Mouse (Mus musculus) limb, embryonic 14.5 days (tissue): ENCODE measurements around the gene Zfp1. TPM values are rescaled to one million over a fixed set of nuclear protein-coding genes. Genes with fewer than 3 reads are reported as not detected.

Experiments used
- ATAC-seq: fragments of 200-750 bp; cut with Nextera tagmentation; 2 replicates; pipeline ENCODE4 v1.8.0; 2017; ENCODE audit warnings: low read depth, moderate number of reproducible peaks, moderate TSS enrichment; ENCODE audit not compliant: low FRiP score
- DNase-seq: peaks from one replicate; pipeline ENCODE4 v3.0.0-alpha.2; 2015; ENCODE audit warnings: low spot score
- H3K27ac ChIP-seq: fragments of 300-500 bp; sonication (generic); replicated peaks from 2 replicates; pipeline ENCODE4 v1.5.1; 2014; ENCODE audit warnings: low read depth, mild to moderate bottlenecking, low read length, moderate library complexity, mixed read lengths
- H3K27me3 ChIP-seq: fragments of 300-500 bp; sonication (generic); 2 replicates; pipeline ENCODE4 v1.6.1; 2014; ENCODE audit warnings: low read length, mixed read lengths; ENCODE audit not compliant: control insufficient read depth, insufficient read depth
- H3K36me3 ChIP-seq: fragments of 300-500 bp; sonication (generic); 2 replicates; pipeline ENCODE4 v1.6.1; 2014; ENCODE audit warnings: mild to moderate bottlenecking, low read length, moderate library complexity, mixed read lengths; ENCODE audit not compliant: control insufficient read depth, insufficient read depth
- H3K4me1 ChIP-seq: fragments of 300-500 bp; sonication (generic); 2 replicates; pipeline ENCODE4 v1.6.1; 2014; ENCODE audit warnings: antibody characterized with exemption, low read length, mixed read lengths; ENCODE audit not compliant: control insufficient read depth, insufficient read depth
- H3K4me2 ChIP-seq: fragments of 300-500 bp; sonication (generic); replicated peaks from 2 replicates; pipeline ENCODE4 v1.6.1; 2014; ENCODE audit warnings: low read depth, mild to moderate bottlenecking, low read length, moderate library complexity; ENCODE audit not compliant: severe bottlenecking
- H3K4me3 ChIP-seq: fragments of 300-500 bp; sonication (generic); replicated peaks from 2 replicates; pipeline ENCODE4 v1.5.1; 2014; ENCODE audit warnings: low read length
- H3K9ac ChIP-seq: fragments of 300-500 bp; sonication (generic); 2 replicates; pipeline ENCODE4 v1.6.1; 2014; ENCODE audit warnings: mild to moderate bottlenecking, low read depth, low read length, moderate library complexity; ENCODE audit not compliant: severe bottlenecking
- H3K9me3 ChIP-seq: fragments of 300-500 bp; sonication (generic); 2 replicates; pipeline ENCODE4 v1.6.1; 2016; ENCODE audit warnings: low read length; ENCODE audit not compliant: control insufficient read depth
- POLR2A ChIP-seq: fragments of 200-500 bp; IDR thresholded peaks from 2 replicates; pipeline ENCODE4 v1.8.0; 2012; ENCODE audit warnings: inconsistent platforms, mild to moderate bottlenecking, moderate library complexity, borderline replicate concordance; ENCODE audit not compliant: insufficient read depth, insufficient read length; ENCODE audit errors: extremely low read depth
- WGBS: fragments of 180-500 bp; shearing (Covaris S2); extraction: QIAGEN DNeasy Blood & Tissue Kit; methylation state at CpG from one replicate; pipeline ENCODE4 v1.1.7; 2014; 5-methylcytosine and 5-hydroxymethylcytosine counted together
- polyA plus RNA-seq, 2 experiments: library from polyadenylated mRNA; depleted of rRNA in 1 of 2; stranded (reverse) in 1 of 2; unstranded in 1 of 2; fragments of >200 nt; fragmentation: Nextera tagmentation in 1 of 2; extraction: Ambion mirVana in 1 of 2; gene quantifications; 2 replicates each; pipeline versions ENCODE4 v1.2.1 to v1.2.3; 2012 to 2014

Gene Zfp1
- polyA plus RNA-seq, 2 experiments, result 20.7 to 20.8 TPM

DNA sequence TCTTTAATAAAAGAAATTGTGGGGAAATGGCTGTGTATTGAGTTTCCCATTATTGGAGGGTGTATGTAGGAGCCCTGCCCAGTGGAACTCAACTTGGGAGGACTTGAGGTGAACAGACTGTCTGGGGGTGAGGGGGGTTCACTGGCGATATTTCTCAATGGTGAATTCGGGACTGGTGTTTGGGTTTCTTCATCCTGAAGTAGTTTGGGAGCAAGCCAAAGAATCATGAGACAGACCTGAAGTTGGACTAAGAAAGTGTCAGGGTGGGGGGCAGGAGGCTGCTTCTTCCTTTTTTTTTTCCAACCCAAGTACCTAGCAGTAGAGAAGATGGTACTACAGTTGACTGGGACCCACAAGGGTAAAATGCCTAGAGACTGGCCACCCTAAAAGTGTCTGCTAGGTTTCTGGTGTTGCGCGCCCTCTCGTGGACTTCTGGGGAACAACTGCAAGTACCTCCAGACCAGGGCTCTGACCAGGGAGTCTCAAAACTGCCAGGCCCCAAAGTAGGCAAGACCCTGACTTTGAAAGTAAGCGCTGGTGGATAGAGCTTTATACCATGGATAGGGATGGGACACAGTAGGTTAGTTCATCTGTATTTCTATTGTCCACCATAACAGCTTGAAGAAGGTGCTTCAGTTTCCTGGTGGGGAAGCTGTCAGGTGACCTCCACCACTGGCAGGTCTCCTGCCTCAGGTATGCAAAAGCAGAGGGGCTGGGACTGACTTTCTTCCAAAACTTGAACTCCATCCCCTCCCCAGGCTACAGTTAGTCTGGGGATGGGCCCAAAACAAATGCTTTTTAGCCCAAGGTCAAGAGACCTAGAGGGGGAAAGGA is 17.3 kb upstream of the Zfp1 start:
- peak; percentile 66 for DNase-seq
- Histone ChIP-seq H3K4me3 (no peak overlapping the region), H3K27ac (no peak overlapping the region), H3K9ac (no peak overlapping the region), H3K4me1 (peaks cover 2% of the 10 kb centered on the region; the same call in 1 of the 2 replicates), H3K4me2 (no peak overlapping the region), H3K9me3 (no peaks in the 10 kb centered on the region), H3K36me3 (peaks cover 48% of the 10 kb centered on the region), H3K27me3 (no peaks in the 10 kb centered on the region)
- no peak for TF ChIP-seq POLR2A
- no peak for ATAC-seq
- 32% methylated on average over 6 of the region's 6 CpGs for WGBS

DNA sequence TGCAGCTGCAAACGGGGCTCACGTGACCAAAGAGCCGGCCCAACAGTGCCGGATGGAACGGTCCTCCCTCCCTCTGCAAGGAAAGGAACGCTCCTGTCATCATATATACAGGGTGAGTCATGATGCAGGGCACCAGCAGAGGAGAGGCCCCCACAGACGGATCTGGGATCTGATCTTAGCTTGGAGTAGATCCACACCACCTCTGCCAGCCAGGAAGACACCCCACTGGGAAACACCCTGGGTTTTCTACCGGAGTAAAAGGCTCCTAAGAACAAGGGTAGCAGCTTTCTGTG is 16.7 kb upstream of the Zfp1 start:
- Histone ChIP-seq H3K9ac (no peak overlapping the region), H3K36me3 (peaks cover 43% of the 10 kb centered on the region), H3K4me3 (no peak overlapping the region), H3K27ac (no peak overlapping the region), H3K27me3 (no peaks in the 10 kb centered on the region), H3K4me1 (peaks cover 2% of the 10 kb centered on the region; the same call in 1 of the 2 replicates), H3K4me2 (no peak overlapping the region), H3K9me3 (no peaks in the 10 kb centered on the region)
- WGBS, result 74% methylated on average over 8 of the region's 8 CpGs
- DNase-seq (no peak), ATAC-seq (no peak)
- TF ChIP-seq POLR2A, result no peak

DNA sequence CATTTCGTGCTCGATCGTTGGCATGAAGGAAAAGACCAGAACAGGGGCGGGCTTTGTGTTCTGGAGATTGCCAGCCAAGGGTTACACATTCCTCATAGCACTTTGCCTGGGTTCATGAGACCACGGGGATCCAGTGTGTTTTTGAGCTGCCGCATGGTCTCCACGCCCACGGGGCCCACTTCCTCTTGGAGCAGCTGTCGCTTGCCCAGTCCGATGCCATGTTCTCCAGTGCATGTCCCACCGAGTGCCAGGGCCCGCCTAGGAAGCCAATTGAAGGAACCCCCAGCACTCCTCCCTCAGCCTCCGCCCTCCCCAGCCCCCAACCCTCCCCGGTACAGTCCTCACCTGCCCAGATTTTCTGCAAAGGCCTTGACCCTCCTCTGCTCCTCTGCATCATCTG is 16.3 kb upstream of the Zfp1 start:
- no peaks in the 10 kb centered on the region for H3K9me3 ChIP-seq
- no peak for TF ChIP-seq POLR2A
- ATAC-seq (no peak), DNase-seq (no peak)
- H3K27me3 ChIP-seq, result no peaks in the 10 kb centered on the region
- H3K27ac ChIP-seq, result no peak overlapping the region
- 85% methylated on average over 14 of the region's 14 CpGs for WGBS
- H3K36me3 ChIP-seq, result peaks cover 38% of the 10 kb centered on the region
- H3K4me2 ChIP-seq, result no peak overlapping the region
- no peak overlapping the region for H3K4me3 ChIP-seq
- H3K9ac ChIP-seq, result no peak overlapping the region
- H3K4me1 ChIP-seq, result peaks cover 2% of the 10 kb centered on the region; the same call in 1 of the 2 replicates

DNA sequence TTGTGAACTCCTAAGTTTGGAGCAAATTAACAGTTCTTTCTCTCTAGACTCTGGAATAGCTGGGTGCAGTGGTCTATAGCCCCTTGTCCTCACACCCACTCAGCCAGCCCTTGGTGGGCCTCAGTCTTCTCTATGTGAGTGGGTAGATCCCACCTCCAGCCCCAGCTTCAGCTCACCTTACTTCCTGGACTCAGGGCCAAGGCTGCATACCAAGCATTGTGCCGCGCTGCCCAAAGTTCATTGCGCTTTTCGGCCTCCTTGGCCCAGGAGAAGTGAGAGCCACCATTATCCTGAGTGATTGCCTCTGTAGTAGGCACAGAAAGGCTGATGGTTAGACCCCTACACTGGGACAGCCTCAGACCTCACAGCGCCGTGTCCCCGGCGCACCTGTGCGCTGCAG is 15.3 kb upstream of the Zfp1 start:
- no peaks in the 10 kb centered on the region for H3K9me3 ChIP-seq
- peaks cover 2% of the 10 kb centered on the region; the same call in 1 of the 2 replicates for H3K4me1 ChIP-seq
- H3K27me3 ChIP-seq, result no peaks in the 10 kb centered on the region
- peaks cover 31% of the 10 kb centered on the region for H3K36me3 ChIP-seq
- no peak overlapping the region for H3K27ac ChIP-seq
- no peak overlapping the region for H3K4me3 ChIP-seq
- DNase-seq (no peak), ATAC-seq (no peak)
- H3K4me2 ChIP-seq, result no peak overlapping the region
- WGBS, result 96% methylated on average over 9 of the region's 9 CpGs
- H3K9ac ChIP-seq, result no peak overlapping the region
- TF ChIP-seq POLR2A, result no peak

DNA sequence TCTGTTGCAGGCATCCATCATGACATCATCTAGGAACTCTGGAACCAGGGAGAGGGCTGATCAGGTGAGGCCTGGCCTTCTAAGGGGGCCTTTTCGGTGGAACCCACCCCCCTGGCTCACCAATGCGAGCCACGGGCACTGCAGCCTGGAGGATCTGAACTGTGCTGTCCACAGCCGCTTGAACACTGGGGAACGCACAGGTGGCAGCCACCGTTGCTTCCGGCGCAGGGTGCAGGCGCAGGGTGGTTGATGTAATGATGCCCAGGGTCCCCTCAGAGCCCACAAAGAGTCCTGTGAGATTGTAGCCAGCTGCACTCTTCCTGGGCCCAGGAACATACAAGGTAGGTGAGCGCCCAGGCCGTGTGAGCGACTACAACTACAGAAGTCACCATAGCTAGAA is 14.8 kb upstream of the Zfp1 start:
- no peaks in the 10 kb centered on the region for H3K9me3 ChIP-seq
- DNase-seq (no peak), ATAC-seq (no peak)
- 94% methylated on average over 12 of the region's 12 CpGs for WGBS
- TF ChIP-seq POLR2A, result no peak
- H3K4me1 ChIP-seq, result peaks cover 2% of the 10 kb centered on the region; the same call in 1 of the 2 replicates
- no peak overlapping the region for H3K4me2 ChIP-seq
- H3K9ac ChIP-seq, result no peak overlapping the region
- H3K27me3 ChIP-seq, result no peaks in the 10 kb centered on the region
- peaks cover 26% of the 10 kb centered on the region for H3K36me3 ChIP-seq
- no peak overlapping the region for H3K27ac ChIP-seq
- H3K4me3 ChIP-seq, result no peak overlapping the region
